Mouse (Mus musculus) cortical plate, adult 2 months (tissue): Measurements from ENCODE around the gene Itgb2.

Source experiments
- CTCF ChIP-seq: fragments of 200-500 bp; IDR thresholded peaks from 2 replicates; pipeline ENCODE4 v1.5.1; 2011; ENCODE audit warnings: mild to moderate bottlenecking, control low read depth, low read length; ENCODE audit not compliant: insufficient read depth; ENCODE audit errors: extremely low read depth
- POLR2A ChIP-seq: fragments of 200-500 bp; IDR thresholded peaks from 2 replicates; pipeline ENCODE4 v1.6.1; 2011; ENCODE audit warnings: mild to moderate bottlenecking, low read length, control low read depth; ENCODE audit not compliant: insufficient read depth; ENCODE audit errors: extremely low read depth

- no peak for TF ChIP-seq CTCF
- TF ChIP-seq POLR2A = no peak
Observed at GRCm38 (mm10) chr10:77517801-77518200, 12.3 kb upstream of the Itgb2 start.
